Mouse (Mus musculus): ENCODE measurements at regions not wholly inside any gene's neighbourhood (a gene's known extent, or its start where the extent isn't known, plus 50 kb on each side); places are given as distances from the start of the nearest gene placed in this dataset.

DNA sequence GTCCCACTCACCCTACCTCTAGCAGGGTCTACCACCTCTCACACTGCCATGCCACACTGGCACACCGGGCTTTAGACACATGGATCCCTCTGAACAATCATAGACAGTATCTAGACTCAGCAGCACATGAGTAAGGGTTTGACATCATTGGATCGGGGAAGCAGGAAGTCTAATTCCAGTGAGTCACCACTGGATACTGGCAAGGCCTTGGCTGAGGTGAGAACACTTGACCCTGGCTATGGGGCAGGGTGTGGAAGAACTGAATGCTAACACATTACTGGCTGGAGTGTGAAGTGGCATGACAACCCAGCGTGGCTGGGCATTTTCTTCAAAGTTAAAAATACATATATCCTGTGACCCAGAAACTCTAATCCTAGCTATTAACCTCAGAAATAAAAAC lies 114.4 kb downstream of the H2afy start:
- TF ChIP-seq CTCF (IDR thresholded peaks at IDR 0.05; ENCODE audit: borderline replicate concordance, extremely low read depth, insufficient read depth, insufficient read length), result no peak
- no peak for TF ChIP-seq POLR2A (IDR thresholded peaks at IDR 0.05; ENCODE audit: borderline replicate concordance, extremely low read depth, insufficient read depth, insufficient read length, poor library complexity, severe bottlenecking)
- DNase-seq (ENCODE audit: low read depth), result no peak

DNA sequence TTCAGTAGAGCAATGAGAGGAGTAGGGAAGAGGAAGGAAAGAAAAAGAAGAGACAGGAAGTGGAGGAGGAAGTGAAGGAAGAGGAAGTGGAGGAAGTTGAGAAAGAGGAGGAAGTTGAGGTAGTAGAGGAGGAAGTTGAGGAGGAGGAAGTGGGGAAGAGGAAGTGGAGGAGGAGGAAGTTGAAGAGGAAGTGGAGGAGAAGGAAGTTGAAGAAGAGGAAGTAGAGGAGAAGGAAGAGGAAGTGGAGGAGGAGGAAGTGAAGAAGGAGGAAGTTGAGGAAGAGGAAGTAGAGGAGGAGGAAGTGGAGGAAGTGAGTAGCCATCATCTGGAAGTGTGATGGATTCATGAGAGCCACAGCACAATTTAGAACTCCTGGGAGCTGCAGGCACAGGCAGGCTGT lies 122.2 kb downstream of the H2afy start:
- no peak for TF ChIP-seq CTCF (IDR thresholded peaks at IDR 0.05; ENCODE audit: borderline replicate concordance, extremely low read depth, insufficient read depth, insufficient read length)
- no peak for TF ChIP-seq POLR2A (IDR thresholded peaks at IDR 0.05; ENCODE audit: borderline replicate concordance, extremely low read depth, insufficient read depth, insufficient read length, poor library complexity, severe bottlenecking)
- no peak for DNase-seq (ENCODE audit: low read depth)

DNA sequence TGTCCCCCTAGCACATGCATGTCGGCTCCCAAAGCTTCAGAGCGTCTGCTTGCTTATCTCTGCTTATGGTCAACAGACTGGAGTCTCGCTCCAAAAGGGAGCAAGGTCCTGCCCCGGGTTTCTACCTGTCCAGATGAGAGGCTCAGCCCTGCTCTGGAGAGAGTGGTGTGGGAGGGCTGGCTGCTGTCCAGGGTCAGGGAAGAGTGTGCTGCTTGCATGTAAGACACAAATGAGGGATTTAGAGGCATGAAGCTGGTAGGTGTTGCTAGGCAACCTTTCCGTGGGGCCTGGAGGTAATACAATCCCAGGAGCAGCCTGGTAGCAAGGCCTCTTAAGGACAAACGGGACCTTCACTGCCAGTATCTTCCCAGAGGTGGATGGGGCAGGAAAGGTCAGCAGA lies 125.7 kb downstream of the H2afy start:
- TF ChIP-seq CTCF (IDR thresholded peaks at IDR 0.05; ENCODE audit: borderline replicate concordance, extremely low read depth, insufficient read depth, insufficient read length), result no peak
- TF ChIP-seq POLR2A (IDR thresholded peaks at IDR 0.05; ENCODE audit: borderline replicate concordance, extremely low read depth, insufficient read depth, insufficient read length, poor library complexity, severe bottlenecking), result no peak
- DNase-seq (ENCODE audit: low read depth), result peak; percentile 83

DNA sequence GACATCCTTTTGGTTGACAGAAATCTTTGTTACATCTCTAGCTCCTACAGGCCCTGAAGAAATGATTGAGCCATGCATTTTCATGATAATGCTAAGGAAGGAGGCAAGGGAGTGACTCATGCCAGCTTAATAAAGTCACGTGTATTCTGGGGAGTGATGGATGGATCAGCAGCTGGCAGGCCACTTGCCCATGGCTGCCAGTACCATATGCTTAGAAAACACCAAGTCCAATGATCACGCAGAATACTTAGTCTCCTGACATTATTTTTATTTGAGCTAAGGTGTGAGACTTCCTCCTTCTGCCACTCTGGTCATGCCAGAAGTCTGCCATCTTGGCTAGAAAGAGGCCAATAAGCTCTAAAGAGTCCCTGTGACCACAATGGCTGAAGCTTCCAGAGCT lies 129.3 kb downstream of the H2afy start:
- peak; percentile 81 for DNase-seq (ENCODE audit: low read depth)
- no peak for TF ChIP-seq POLR2A (IDR thresholded peaks at IDR 0.05; ENCODE audit: borderline replicate concordance, extremely low read depth, insufficient read depth, insufficient read length, poor library complexity, severe bottlenecking)
- TF ChIP-seq CTCF (IDR thresholded peaks at IDR 0.05; ENCODE audit: borderline replicate concordance, extremely low read depth, insufficient read depth, insufficient read length), result no peak

DNA sequence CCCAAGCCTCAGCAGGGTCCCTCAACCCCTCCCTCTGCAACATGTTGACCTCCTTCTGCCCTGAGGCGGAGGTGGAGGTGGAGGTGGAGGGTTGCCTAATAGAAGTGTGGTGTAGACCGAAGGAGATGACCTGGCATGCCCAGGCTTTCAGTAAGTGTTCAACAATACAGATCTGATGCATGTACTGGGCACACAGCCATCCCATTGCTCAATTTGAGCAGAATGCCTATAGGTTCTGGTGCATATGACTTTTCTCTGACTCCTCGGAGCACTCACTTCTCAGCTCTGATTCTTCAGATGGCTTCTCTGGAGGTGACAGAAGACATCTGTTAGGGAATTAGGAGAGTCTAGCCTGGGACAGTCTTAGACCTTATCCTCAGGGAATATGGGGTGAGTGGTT lies 130.4 kb downstream of the H2afy start:
- TF ChIP-seq POLR2A (IDR thresholded peaks at IDR 0.05; ENCODE audit: borderline replicate concordance, extremely low read depth, insufficient read depth, insufficient read length, poor library complexity, severe bottlenecking), result no peak
- no peak for TF ChIP-seq CTCF (IDR thresholded peaks at IDR 0.05; ENCODE audit: borderline replicate concordance, extremely low read depth, insufficient read depth, insufficient read length)
- no peak for DNase-seq (ENCODE audit: low read depth)

DNA sequence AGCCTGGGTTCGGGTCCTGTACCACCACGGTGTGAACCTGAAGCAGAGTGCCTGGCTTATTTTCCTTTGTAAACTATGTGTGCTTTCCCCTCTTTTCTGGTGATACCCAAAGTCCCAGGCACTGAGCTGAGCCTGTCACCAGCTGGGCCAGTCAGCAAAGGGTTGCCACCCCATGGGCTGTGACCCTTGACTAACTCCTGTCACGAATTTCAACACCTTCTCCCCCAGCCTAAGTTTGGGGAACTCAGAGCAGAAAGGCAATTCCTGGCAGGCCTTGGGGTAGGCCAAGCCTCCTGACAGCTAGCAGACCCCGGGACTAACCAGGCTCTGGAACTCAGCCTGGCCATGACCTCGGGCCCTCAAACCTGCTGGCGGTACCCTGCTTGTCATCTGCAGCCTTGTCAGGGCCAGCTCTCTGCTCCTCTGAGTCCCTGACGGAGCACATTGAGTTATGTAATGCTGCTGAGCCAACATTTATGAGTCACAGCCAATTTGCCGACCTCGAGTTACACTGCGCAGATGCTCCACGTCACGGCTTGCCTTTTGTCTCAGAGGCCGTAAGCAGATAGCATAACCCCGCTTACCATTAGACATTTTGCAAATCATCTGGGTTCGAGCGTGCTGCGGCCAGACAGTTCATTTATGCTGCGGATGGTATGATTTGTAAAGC lies 132.3 kb downstream of the H2afy start:
- no peak for TF ChIP-seq CTCF (IDR thresholded peaks at IDR 0.05; ENCODE audit: borderline replicate concordance, extremely low read depth, insufficient read depth, insufficient read length)
- TF ChIP-seq POLR2A (IDR thresholded peaks at IDR 0.05; ENCODE audit: borderline replicate concordance, extremely low read depth, insufficient read depth, insufficient read length, poor library complexity, severe bottlenecking), result no peak
- peak; percentile 55 for DNase-seq (ENCODE audit: low read depth)

DNA sequence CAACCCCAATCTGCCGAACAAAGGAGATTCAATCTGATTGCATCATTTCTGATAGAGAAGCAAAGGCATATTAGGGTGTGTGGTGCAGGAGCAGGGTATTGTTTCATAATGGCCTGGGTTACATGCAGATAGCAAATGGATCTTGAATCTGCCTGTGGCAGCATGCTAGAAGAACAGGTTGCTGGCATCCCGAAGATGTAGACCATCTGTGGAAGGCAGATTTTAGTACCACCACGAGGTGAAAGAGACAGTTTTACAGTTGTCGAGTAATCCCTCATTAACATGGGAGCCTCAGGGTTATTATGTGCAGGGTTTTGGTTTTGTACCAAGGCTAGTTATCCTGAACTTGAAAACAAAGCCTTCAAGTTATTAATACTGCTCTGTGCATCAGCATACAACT lies 140.9 kb downstream of the H2afy start:
- no peak for TF ChIP-seq POLR2A (IDR thresholded peaks at IDR 0.05; ENCODE audit: borderline replicate concordance, extremely low read depth, insufficient read depth, insufficient read length, poor library complexity, severe bottlenecking)
- no peak for TF ChIP-seq CTCF (IDR thresholded peaks at IDR 0.05; ENCODE audit: borderline replicate concordance, extremely low read depth, insufficient read depth, insufficient read length)
- DNase-seq (ENCODE audit: low read depth), result peak; percentile 77

DNA sequence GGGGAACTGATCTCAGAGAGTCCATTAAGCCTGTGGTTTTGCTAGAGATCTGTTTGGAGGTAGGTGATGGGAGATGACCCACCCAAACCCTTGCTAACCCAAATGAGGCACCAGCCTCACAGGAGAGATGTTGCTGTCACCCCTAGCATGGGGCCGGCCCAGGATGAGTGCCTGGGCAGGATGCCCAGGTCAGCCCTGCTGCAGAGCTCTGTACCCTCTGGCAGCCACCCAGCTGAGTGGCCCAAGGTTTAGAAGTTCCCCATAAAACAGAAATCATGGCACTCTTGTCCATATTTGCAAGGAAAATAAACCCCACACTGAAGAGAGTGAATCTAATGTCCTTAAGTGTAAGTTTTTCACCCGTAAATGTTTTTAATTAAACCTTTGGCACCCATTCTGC lies 141.7 kb downstream of the H2afy start:
- TF ChIP-seq CTCF (IDR thresholded peaks at IDR 0.05; ENCODE audit: borderline replicate concordance, extremely low read depth, insufficient read depth, insufficient read length) (no peak), POLR2A (IDR thresholded peaks at IDR 0.05; ENCODE audit: borderline replicate concordance, extremely low read depth, insufficient read depth, insufficient read length, poor library complexity, severe bottlenecking) (no peak)
- DNase-seq (ENCODE audit: low read depth), result no peak

DNA sequence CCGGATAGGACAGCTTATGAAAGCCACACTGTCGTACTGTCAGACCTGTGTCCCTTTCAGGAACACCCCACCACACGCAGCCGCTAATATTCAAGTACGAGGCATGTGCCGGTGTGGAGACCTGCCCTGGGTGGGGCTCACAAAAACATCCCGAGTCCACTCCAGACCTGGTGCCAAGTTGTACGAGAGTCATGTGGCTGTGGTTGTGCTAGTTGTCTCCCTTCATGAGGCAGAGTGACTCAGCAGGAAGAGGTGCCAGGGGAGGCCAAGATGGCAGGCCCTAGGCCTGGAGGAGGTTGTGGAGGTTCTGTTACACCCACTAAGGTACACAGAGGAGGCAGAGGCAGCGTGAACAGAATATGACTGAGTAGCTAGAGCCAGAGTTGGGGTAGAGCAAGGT lies 143.5 kb downstream of the H2afy start:
- no peak for DNase-seq (ENCODE audit: low read depth)
- TF ChIP-seq CTCF (IDR thresholded peaks at IDR 0.05; ENCODE audit: borderline replicate concordance, extremely low read depth, insufficient read depth, insufficient read length) (no peak), POLR2A (IDR thresholded peaks at IDR 0.05; ENCODE audit: borderline replicate concordance, extremely low read depth, insufficient read depth, insufficient read length, poor library complexity, severe bottlenecking) (no peak)

DNA sequence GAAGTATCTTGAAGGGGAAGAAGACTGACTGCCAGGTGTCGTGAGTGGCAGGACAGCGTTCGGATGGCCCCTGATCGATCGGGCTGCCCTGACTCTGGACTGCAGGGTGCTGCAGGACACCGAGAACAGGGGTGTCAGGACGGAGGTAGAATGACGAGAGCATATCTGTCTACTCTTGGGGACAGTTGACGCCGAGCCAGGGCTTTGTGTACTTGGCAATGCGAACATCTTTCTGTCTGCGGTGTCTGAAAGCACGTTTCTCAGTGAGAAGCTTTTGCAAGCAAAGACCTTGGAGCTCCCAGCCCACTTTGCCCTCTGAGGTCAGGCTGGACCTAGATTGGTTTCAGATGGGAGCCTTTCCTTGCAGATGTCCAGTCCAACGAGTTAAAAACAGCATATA lies 144.9 kb downstream of the H2afy start:
- no peak for TF ChIP-seq POLR2A (IDR thresholded peaks at IDR 0.05; ENCODE audit: borderline replicate concordance, extremely low read depth, insufficient read depth, insufficient read length, poor library complexity, severe bottlenecking)
- DNase-seq (ENCODE audit: low read depth), result no peak

DNA sequence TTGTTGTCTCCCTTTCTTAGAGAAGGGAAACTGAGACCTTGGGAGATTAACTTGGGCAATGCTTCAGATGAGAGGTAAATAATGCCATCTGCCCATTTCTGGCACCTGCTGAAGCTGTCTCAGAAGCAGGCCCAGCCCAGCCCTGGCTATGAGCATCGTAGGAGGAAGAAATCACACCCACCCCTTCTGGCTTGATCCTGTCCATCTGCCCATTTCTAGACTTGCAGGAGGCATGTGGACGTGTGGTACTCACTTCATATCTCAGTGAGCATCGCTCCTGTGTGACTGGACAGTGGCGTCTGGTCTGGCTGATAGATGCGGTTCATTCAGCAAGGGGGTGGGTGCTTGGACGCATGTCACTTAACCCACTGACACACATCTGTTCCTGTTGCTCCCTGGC lies 146.0 kb downstream of the H2afy start:
- peak; percentile 71 for DNase-seq (ENCODE audit: low read depth)
- TF ChIP-seq POLR2A (IDR thresholded peaks at IDR 0.05; ENCODE audit: borderline replicate concordance, extremely low read depth, insufficient read depth, insufficient read length, poor library complexity, severe bottlenecking) (no peak), CTCF (IDR thresholded peaks at IDR 0.05; ENCODE audit: borderline replicate concordance, extremely low read depth, insufficient read depth, insufficient read length) (no peak)

DNA sequence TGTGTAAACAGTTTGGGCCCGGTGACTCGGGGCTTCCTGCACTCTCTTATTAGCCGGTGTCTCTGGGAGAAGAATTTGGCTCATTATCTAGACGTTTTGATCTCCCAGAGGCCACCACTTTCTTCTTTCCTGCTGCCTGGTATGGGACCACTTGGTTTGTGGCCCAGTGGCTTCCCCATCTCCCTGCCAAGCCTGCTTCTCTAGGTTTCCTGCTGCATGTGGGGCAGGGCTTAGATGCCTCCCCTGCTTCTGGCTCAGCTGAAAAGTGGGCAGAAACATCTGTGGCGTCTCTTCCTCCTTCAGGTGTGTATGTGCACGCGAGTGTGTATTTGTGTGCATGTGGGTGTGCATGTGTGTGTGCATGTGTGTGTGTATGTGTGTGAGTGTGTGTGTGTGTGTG lies 146.8 kb downstream of the H2afy start:
- DNase-seq (ENCODE audit: low read depth), result peak; percentile 40
- TF ChIP-seq CTCF (IDR thresholded peaks at IDR 0.05; ENCODE audit: borderline replicate concordance, extremely low read depth, insufficient read depth, insufficient read length) (no peak), POLR2A (IDR thresholded peaks at IDR 0.05; ENCODE audit: borderline replicate concordance, extremely low read depth, insufficient read depth, insufficient read length, poor library complexity, severe bottlenecking) (no peak)

Data from brain, embryonic 14.5 days (tissue).